Mouse (Mus musculus) heart, embryonic 14.5 days (tissue): Measurements from ENCODE around the gene Itpr3. TPM values are rescaled to one million over a fixed set of nuclear protein-coding genes. Genes with fewer than 3 reads are reported as not detected.

Experiments
- ATAC-seq: fragments of 200-750 bp; cut with Nextera tagmentation; 2 replicates; pipeline ENCODE4 v1.8.0; 2017; ENCODE audit warnings: low read depth, moderate TSS enrichment; ENCODE audit not compliant: insufficient number of reproducible peaks, insufficient read depth, low FRiP score
- H3K27ac ChIP-seq, 2 experiments: fragments of 200-500 bp in 1 of 2; fragments of 300-500 bp in 1 of 2; sonication (generic) in 1 of 2; replicated peaks in 1 of 2; 2 replicates each; pipeline ENCODE4 v1.5.1; 2012 to 2014; ENCODE audit warnings: low read depth in 2 of 2, low read length in 2 of 2, control low read depth in 1 of 2, mild to moderate bottlenecking in 1 of 2, mixed read lengths in 1 of 2; ENCODE audit not compliant: control insufficient read depth in 1 of 2, insufficient read depth in 1 of 2
- H3K27me3 ChIP-seq: fragments of 300-500 bp; sonication (generic); 2 replicates; pipeline ENCODE4 v1.6.1; 2014; ENCODE audit warnings: mild to moderate bottlenecking, low read length, control low read depth; ENCODE audit not compliant: control insufficient read depth, insufficient read depth
- H3K36me3 ChIP-seq: fragments of 300-500 bp; sonication (generic); 2 replicates; pipeline ENCODE4 v1.6.1; 2014; ENCODE audit warnings: mild to moderate bottlenecking, control low read depth, low read length, mixed read lengths; ENCODE audit not compliant: control insufficient read depth, insufficient read depth
- H3K4me1 ChIP-seq, 2 experiments: fragments of 200-500 bp in 1 of 2; fragments of 300-500 bp in 1 of 2; sonication (generic) in 1 of 2; 2 replicates each; pipeline ENCODE4 v1.6.1; 2012 to 2014; ENCODE audit warnings: low read length in 2 of 2, control low read depth in 1 of 2, mixed read lengths in 1 of 2; ENCODE audit not compliant: control insufficient read depth in 2 of 2, insufficient read depth in 2 of 2
- H3K4me2 ChIP-seq: fragments of 300-500 bp; sonication (generic); 2 replicates; pipeline ENCODE4 v1.6.1; 2014; ENCODE audit warnings: mild to moderate bottlenecking, low read length
- H3K4me3 ChIP-seq, 2 experiments: fragments of 200-500 bp in 1 of 2; fragments of 300-500 bp in 1 of 2; sonication (generic) in 1 of 2; 2 replicates each; pipeline ENCODE4 v1.5.1; 2012 to 2014; ENCODE audit warnings: low read length in 2 of 2, mild to moderate bottlenecking in 2 of 2, control low read depth in 1 of 2, low read depth in 1 of 2, moderate library complexity in 1 of 2; ENCODE audit not compliant: control insufficient read depth in 1 of 2, insufficient read depth in 1 of 2
- H3K9ac ChIP-seq: fragments of 300-500 bp; sonication (generic); 2 replicates; pipeline ENCODE4 v1.6.1; 2014; ENCODE audit warnings: mild to moderate bottlenecking, low read length
- H3K9me3 ChIP-seq: fragments of 300-500 bp; sonication (generic); 2 replicates; pipeline ENCODE4 v1.6.1; 2016; ENCODE audit warnings: low read length, control low read depth; ENCODE audit not compliant: control insufficient read depth
- WGBS: fragments of 180-500 bp; shearing (Covaris S2); extraction: QIAGEN DNeasy Blood & Tissue Kit; methylation state at CpG from one replicate; pipeline ENCODE4 v1.1.7; 2014; 5-methylcytosine and 5-hydroxymethylcytosine counted together
- polyA plus RNA-seq: library from polyadenylated mRNA; unstranded; fragments of >200 nt; fragmentation: Nextera tagmentation; extraction: Ambion mirVana; gene quantifications from 2 replicates; pipeline ENCODE4 v1.2.1, GENCODE M21; 2014

Gene Itpr3
- polyA plus RNA-seq = 1.7 TPM in 2 replicates

- no peaks in the 10 kb centered on the region; the same call in 1 of the 2 replicates for H3K27me3 ChIP-seq
- no peaks in the 10 kb centered on the region for H3K9me3 ChIP-seq
- ATAC-seq = peak; percentile 59
- H3K36me3 ChIP-seq = no peaks in the 10 kb centered on the region
- WGBS = under 1% methylated on average over 64 of the region's 66 CpGs
- peak within 1 kb of the TSS; percentile 76 for H3K9ac ChIP-seq
- peak within 1 kb of the TSS; percentile 90 for H3K4me2 ChIP-seq
- peaks cover 0 to 5% of the 10 kb centered on the region in 2 experiments; a peak in 1 of 4 replicates for H3K4me1 ChIP-seq
- peak within 1 kb of the TSS; percentile 54 to 59 for H3K4me3 ChIP-seq
- H3K27ac ChIP-seq = peak within 1 kb of the TSS; percentile 77 to 85
Observed at GRCm38 (mm10) chr17:27056812-27057516, at the start of gene Itpr3. Gene Itpr3, plus strand, starts transcription at chr17:27057304.

GRCm38 (mm10) chr17:27008277-27008676, 48.8 kb upstream of the Itpr3 start:
- Histone ChIP-seq H3K9ac (no peak overlapping the region), H3K4me2 (no peak overlapping the region), H3K36me3 (no peaks in the 10 kb centered on the region), H3K4me3 (no peak overlapping the region), H3K27ac (no peak overlapping the region), H3K27me3 (peaks cover 3% of the 10 kb centered on the region; the same call in 1 of the 2 replicates), H3K4me1 (peaks cover 0 to 9% of the 10 kb centered on the region in 2 experiments; a peak in 2 of 4 replicates), H3K9me3 (0 out of 2 replicates have a peak, but pooled peaks cover 3% of the 10 kb centered on the region)
- WGBS = 81% methylated on average over 2 of the region's 2 CpGs
- ATAC-seq = no peak

- H3K27ac ChIP-seq = no peak overlapping the region
- no peak overlapping the region for H3K4me2 ChIP-seq
- no peak overlapping the region for H3K9ac ChIP-seq
- H3K36me3 ChIP-seq = no peaks in the 10 kb centered on the region
- peaks cover 0 to 5% of the 10 kb centered on the region in 2 experiments; a peak in 1 of 4 replicates for H3K4me1 ChIP-seq
- H3K4me3 ChIP-seq = no peak overlapping the region
- H3K27me3 ChIP-seq = no peaks in the 10 kb centered on the region
- no peaks in the 10 kb centered on the region for H3K9me3 ChIP-seq
- no peak for ATAC-seq
- WGBS = 86% methylated on average over 10 of the region's 10 CpGs
Observed at GRCm38 (mm10) chr17:27011167-27011566, 45.9 kb upstream of the Itpr3 start.

- H3K9me3 ChIP-seq = no peaks in the 10 kb centered on the region
- no peak overlapping the region for H3K9ac ChIP-seq
- ATAC-seq = 0 out of 2 replicates have a peak, but pooled peaks have one; percentile 36
- H3K4me3 ChIP-seq = no peak overlapping the region
- H3K27ac ChIP-seq = no peak overlapping the region
- peaks cover 0 to 5% of the 10 kb centered on the region in 2 experiments; a peak in 1 of 4 replicates for H3K4me1 ChIP-seq
- H3K4me2 ChIP-seq = no peak overlapping the region
- H3K27me3 ChIP-seq = no peaks in the 10 kb centered on the region
- H3K36me3 ChIP-seq = no peaks in the 10 kb centered on the region
- 49% methylated on average over 14 of the region's 14 CpGs for WGBS
Observed at GRCm38 (mm10) chr17:27011998-27012672, 45.0 kb upstream of the Itpr3 start.

GRCm38 (mm10) chr17:27012909-27013308, 44.2 kb upstream of the Itpr3 start:
- Histone ChIP-seq H3K4me1 (peaks cover 0 to 5% of the 10 kb centered on the region in 2 experiments; a peak in 1 of 4 replicates), H3K27me3 (no peaks in the 10 kb centered on the region), H3K9ac (no peak overlapping the region), H3K4me3 (no peak overlapping the region), H3K9me3 (no peaks in the 10 kb centered on the region), H3K36me3 (no peaks in the 10 kb centered on the region), H3K27ac (no peak overlapping the region), H3K4me2 (no peak overlapping the region)
- ATAC-seq = no peak
- whole genome bisulfite sequencing = 32% methylated on average over 6 of the region's 6 CpGs

GRCm38 (mm10) chr17:27017564-27018499, 39.3 kb upstream of the Itpr3 start:
- H3K27ac ChIP-seq = peak overlapping the region; percentile 71 to 83
- peak; percentile 74 for ATAC-seq
- WGBS = 8% methylated on average over 34 of the region's 34 CpGs
- peak overlapping the region; percentile 58 to 62 for H3K4me3 ChIP-seq
- H3K36me3 ChIP-seq = peaks cover 34% of the 10 kb centered on the region
- no peaks in the 10 kb centered on the region for H3K9me3 ChIP-seq
- H3K9ac ChIP-seq = peak overlapping the region; percentile 82
- no peaks in the 10 kb centered on the region for H3K27me3 ChIP-seq
- H3K4me1 ChIP-seq = peaks cover 6% of the 10 kb centered on the region in 2 experiments; a peak in 3 of 4 replicates
- H3K4me2 ChIP-seq = peak overlapping the region; percentile 90
